Mouse (Mus musculus) ES-Bruce4 (cell line): ENCODE results near the gene Rps9. TPM values are rescaled to one million over a fixed set of nuclear protein-coding genes. Genes with fewer than 3 reads are reported as not detected.
"Not testable (repeated sequence)": the region's sequence is repeated elsewhere in the genome, so short reads cannot be mapped to it uniquely, and the experiment has no call there.

Source experiments
- H3K27ac ChIP-seq: 2 replicates; pipeline ENCODE4 v1.5.1; 2012; ENCODE audit warnings: low read length, inconsistent platforms; ENCODE audit not compliant: insufficient read depth
- H3K27me3 ChIP-seq: 2 replicates; pipeline ENCODE4 v1.6.1; 2012; ENCODE audit warnings: mild to moderate bottlenecking, low read length, inconsistent platforms; ENCODE audit not compliant: control insufficient read depth, poor library complexity, insufficient read depth, severe bottlenecking
- H3K36me3 ChIP-seq: 2 replicates; pipeline ENCODE4 v1.6.1; 2012; ENCODE audit warnings: inconsistent platforms, mild to moderate bottlenecking, low read length, moderate library complexity; ENCODE audit not compliant: control insufficient read depth, poor library complexity, insufficient read depth, severe bottlenecking
- H3K4me1 ChIP-seq: one replicate; pipeline ENCODE4 v1.8.1; 2011; ENCODE audit warnings: low read length; ENCODE audit not compliant: control insufficient read depth, insufficient read depth
- H3K4me3 ChIP-seq: 2 replicates; pipeline ENCODE4 v1.5.1; 2011; ENCODE audit warnings: low read depth, mild to moderate bottlenecking, low read length
- H3K9ac ChIP-seq: 2 replicates; pipeline ENCODE4 v1.6.1; 2012; ENCODE audit warnings: low read depth, mild to moderate bottlenecking, inconsistent platforms; ENCODE audit not compliant: poor library complexity, severe bottlenecking
- H3K9me3 ChIP-seq: replicated peaks from 2 replicates; pipeline ENCODE4 v1.6.1; 2012; ENCODE audit warnings: mild to moderate bottlenecking, low read length, inconsistent platforms; ENCODE audit not compliant: control insufficient read depth, poor library complexity, insufficient read depth, severe bottlenecking
- CTCF ChIP-seq: IDR thresholded peaks from one replicate; pipeline ENCODE4 v1.8.1; 2011; ENCODE audit warnings: low read depth, low read length
- EP300 ChIP-seq: IDR thresholded peaks from 2 replicates; pipeline ENCODE4 v1.6.1; 2011; ENCODE audit warnings: low read depth, low read length; ENCODE audit not compliant: insufficient read depth
- POLR2A ChIP-seq: IDR thresholded peaks from one replicate; pipeline ENCODE4 v1.8.1; 2011; ENCODE audit warnings: low read length; ENCODE audit not compliant: insufficient read depth
- polyA plus RNA-seq: library from polyadenylated mRNA; stranded (reverse); fragments of >200 nt; gene quantifications from 2 replicates; pipeline ENCODE4 v1.2.4, GENCODE M21; 2011; ENCODE audit warnings: low read depth; ENCODE audit not compliant: missing spikeins, insufficient read depth, insufficient read length

Gene Rps9
- polyA plus RNA-seq, 1 experiment = 1,660 TPM

DNA sequence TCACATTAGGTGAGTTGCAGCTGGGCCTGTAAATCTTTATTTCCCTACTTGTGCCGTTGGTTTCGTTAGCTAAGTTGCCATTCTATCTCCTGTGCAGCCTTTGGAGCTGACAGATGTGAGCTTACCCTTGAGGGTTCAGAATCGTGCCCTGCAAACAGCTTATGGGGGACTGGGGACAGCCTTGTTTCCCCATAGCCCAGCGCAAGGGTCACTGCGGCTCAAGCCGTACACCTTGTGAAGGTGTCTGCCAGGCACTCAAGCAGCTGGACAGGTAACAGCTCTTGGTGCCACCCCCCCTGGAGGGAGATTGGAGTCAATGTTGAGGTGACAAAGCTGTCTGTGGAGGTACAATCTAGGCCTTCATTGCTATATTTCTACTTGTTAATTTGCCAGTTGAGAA, 2.1 kb downstream of the Rps9 start:
- Histone ChIP-seq H3K4me1 (no peaks in the 10 kb centered on the region), H3K4me3 (peak overlapping the region; percentile 88), H3K9me3 (no peaks in the 10 kb centered on the region), H3K27me3 (no peaks in the 10 kb centered on the region), H3K27ac (peak overlapping the region; percentile 84), H3K9ac (peak overlapping the region; percentile 92), H3K36me3 (peaks cover 44% of the 10 kb centered on the region)
- TF ChIP-seq POLR2A = no peak
- no peak for TF ChIP-seq CTCF

DNA sequence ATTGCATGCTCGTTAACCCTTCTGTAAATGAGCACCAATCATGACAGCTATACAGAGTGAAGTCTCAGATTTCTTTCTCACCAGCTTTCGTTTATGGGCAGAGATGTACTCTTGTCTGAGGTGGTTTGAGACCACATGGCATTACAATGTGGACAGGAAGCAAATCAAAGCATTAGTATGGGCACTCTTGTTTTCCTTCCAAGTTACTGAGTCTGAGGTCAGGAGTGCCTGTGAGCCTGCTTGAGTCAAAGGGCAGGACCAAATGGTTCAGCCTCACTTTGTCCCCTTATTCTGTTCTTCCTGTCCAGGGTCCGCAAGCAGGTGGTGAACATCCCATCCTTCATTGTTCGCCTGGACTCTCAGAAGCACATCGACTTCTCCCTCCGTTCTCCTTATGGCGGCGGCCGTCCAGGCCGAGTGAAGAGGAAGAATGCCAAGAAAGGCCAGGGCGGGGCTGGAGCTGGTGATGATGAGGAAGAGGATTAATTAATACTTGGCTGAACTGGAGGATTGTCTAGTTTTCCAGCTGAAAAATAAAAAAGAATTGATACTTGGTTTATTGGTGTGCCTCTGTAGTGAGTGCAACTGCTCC, 2.6 kb downstream of the Rps9 start:
- Histone ChIP-seq H3K27ac (peak overlapping the region; percentile 84), H3K36me3 (peaks cover 41% of the 10 kb centered on the region), H3K4me3 (peak overlapping the region; percentile 88), H3K9me3 (no peaks in the 10 kb centered on the region), H3K27me3 (no peaks in the 10 kb centered on the region), H3K9ac (peak overlapping the region; percentile 92), H3K4me1 (no peaks in the 10 kb centered on the region)
- no peak for TF ChIP-seq CTCF
- TF ChIP-seq POLR2A = no peak
- no peak for TF ChIP-seq EP300

DNA sequence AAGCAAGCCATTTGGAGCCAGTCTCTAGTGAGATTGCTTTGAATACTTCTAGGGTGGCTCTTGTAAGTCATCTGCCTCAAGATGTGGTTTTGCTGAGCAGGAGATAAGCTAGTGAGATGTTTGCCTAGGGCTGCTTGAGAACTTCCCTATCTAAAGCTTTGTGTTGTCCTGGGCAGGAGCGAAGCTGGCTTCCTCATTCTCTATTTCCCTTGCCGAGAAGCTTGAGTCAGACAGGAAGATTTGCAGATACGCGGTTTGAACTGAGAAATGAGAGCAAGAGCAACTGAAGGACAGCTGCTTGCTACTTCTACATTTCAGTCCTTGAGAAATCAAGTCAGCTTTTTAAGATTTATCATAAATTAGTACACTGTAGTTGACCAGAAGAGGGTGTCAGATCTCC, 3.2 kb downstream of the Rps9 start:
- Histone ChIP-seq H3K27me3 (no peaks in the 10 kb centered on the region), H3K4me3 (no peak overlapping the region; the same call in 1 of the 2 replicates), H3K9me3 (no peaks in the 10 kb centered on the region), H3K4me1 (no peaks in the 10 kb centered on the region), H3K36me3 (peaks cover 41% of the 10 kb centered on the region), H3K27ac (peak overlapping the region; percentile 77), H3K9ac (peak overlapping the region; percentile 92)
- TF ChIP-seq CTCF (no peak), POLR2A (no peak), EP300 (no peak)

DNA sequence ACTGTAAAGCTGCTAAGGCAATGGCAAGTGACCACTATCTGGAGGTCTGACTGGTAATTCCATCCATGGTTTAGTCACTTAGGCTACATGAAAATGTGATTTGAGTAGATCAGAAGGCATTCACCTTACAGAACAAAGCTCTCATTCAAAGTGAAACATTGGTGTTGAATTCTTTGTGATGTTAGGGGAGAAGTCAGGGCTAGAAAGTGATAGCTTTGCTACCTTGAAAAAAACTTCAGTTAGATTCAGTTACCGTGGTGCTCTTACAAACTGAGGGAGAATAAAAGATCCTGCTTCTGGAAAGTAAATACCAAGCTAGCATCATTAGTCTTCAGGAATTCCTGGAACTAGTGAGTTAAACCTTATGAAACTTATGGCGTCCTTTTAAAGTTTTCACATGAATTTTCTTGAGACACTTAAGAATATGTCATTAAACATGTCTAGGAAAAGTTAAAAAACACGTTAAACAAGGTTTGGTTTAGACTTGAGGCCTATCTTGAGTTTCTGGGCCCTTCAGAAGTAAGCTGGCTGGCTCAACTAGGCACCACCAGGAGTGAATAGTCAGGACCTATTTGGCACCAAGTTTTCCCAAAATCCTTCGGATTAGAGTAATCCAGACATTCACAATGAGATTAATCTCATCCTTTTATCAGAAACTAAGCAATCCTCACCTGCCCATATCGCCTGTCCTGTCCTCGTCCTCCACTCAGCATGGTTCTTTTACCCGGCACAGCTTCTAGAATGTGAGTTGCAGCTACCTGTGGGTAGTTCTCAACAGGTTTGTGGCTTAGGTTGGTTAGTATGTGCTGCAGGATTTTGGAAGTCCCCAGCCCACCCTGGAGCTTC, 4.0 kb downstream of the Rps9 start:
- Histone ChIP-seq H3K9ac (peak overlapping the region; percentile 31; the same call in 1 of the 2 replicates), H3K4me1 (no peaks in the 10 kb centered on the region), H3K27me3 (no peaks in the 10 kb centered on the region), H3K9me3 (no peaks in the 10 kb centered on the region), H3K4me3 (no peak overlapping the region), H3K27ac (peak overlapping the region; percentile 35; the same call in 1 of the 2 replicates), H3K36me3 (peaks cover 41% of the 10 kb centered on the region)
- no peak for TF ChIP-seq EP300

DNA sequence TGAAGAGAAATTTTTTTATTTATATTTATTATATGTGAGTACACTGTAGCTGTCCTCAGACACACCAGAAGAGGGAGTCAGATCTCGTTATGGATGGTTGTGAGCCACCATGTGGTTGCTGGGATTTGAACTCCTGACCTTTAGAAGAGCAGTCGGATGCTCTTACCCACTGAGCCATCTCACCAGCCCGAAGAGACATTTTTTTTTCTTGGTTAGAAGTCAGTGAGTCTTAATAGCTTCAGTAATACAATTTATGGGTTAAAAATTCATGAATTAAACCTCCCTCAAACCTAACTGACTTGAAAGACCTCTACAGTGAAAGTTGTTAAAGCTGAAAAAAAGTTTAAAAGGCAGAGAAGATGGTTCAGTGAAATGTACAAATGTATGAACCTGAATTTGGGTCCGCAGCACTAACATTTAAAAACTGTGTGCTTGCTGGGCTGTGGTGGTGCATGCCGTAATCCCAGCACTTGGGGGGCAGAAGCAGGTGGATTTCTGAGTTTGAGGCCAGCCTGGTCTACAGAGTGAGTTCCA, 4.7 kb downstream of the Rps9 start:
- not testable (repeated sequence) for H3K9ac ChIP-seq, H3K4me1 ChIP-seq, H3K4me3 ChIP-seq, H3K27ac ChIP-seq, H3K9me3 ChIP-seq, H3K27me3 ChIP-seq
- peaks cover 41% of the 10 kb centered on the region for H3K36me3 ChIP-seq

DNA sequence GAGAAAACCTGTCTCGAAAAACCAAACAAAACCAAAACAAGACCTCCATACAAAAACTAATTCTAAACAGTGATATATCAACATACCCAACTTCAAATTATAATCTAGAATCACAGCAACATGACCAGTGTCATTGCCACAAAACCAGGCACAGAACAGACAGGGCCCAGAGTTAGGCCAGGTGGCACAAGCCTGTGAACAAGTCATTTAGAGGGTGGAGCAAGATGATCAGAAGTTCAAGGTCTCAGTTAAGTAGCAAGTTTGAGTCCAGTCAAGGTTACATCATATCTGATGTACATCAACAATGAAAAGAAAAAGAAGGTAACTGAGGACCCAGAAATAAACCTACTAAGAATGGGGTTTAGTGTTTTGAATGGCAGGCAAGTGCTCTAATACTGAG, 5.2 kb downstream of the Rps9 start:
- TF ChIP-seq CTCF (no peak), EP300 (no peak), POLR2A (no peak)

More for the DNA sequence above, 5.2 kb downstream of the Rps9 start:
- Histone ChIP-seq H3K9me3 (no peaks in the 10 kb centered on the region), H3K9ac (no peak overlapping the region), H3K27me3 (no peaks in the 10 kb centered on the region), H3K27ac (no peak overlapping the region), H3K4me3 (no peak overlapping the region), H3K4me1 (no peaks in the 10 kb centered on the region), H3K36me3 (peaks cover 41% of the 10 kb centered on the region)
